Mouse (Mus musculus) NIH3T3 (cell line): ENCODE measurements around the gene Gm44965.
"Not testable (repeated sequence)": the region's sequence is repeated elsewhere in the genome, so short reads cannot be mapped to it uniquely, and the experiment has no call there.

Experiments used
- DNase-seq: peaks from one replicate; pipeline ENCODE4 v3.0.0-alpha.2; 2012; ENCODE audit warnings: low read depth

The Gm44965 gene

GRCm38 (mm10) chr6:48579215-48579648 lies 14.5 kb upstream of the Gm44965 start:
- DNase-seq: peak; percentile 73

- no peak for DNase-seq
Measured at GRCm38 (mm10) chr6:48581257-48581656, 12.5 kb upstream of the Gm44965 start.

GRCm38 (mm10) chr6:48582037-48582436 lies 11.7 kb upstream of the Gm44965 start:
- DNase-seq: peak; percentile 87

GRCm38 (mm10) chr6:48589194-48589750 lies 4.5 kb upstream of the Gm44965 start, which contains the start of gene Gm45021:
Gm45021 (plus strand) TSS chr6:48589610.
- no peak for DNase-seq

GRCm38 (mm10) chr6:48591221-48591845 lies 2.4 kb upstream of the Gm44965 start:
- no peak for DNase-seq

GRCm38 (mm10) chr6:48591871-48592270 lies 1.9 kb upstream of the Gm44965 start:
- no peak for DNase-seq

- peak; percentile 74 for DNase-seq
Measured at GRCm38 (mm10) chr6:48594043-48594738, 450 bp downstream of the Gm44965 start.

GRCm38 (mm10) chr6:48595278-48595677 lies 1.5 kb downstream of the Gm44965 start:
- peak; percentile 32 for DNase-seq

- DNase-seq: no peak
Measured at GRCm38 (mm10) chr6:48596545-48597232, 2.9 kb downstream of the Gm44965 start.

- no peak for DNase-seq
Measured at GRCm38 (mm10) chr6:48597233-48597625, 3.5 kb downstream of the Gm44965 start.

GRCm38 (mm10) chr6:48600594-48600993 lies 6.9 kb downstream of the Gm44965 start:
- no peak for DNase-seq

GRCm38 (mm10) chr6:48601271-48602079 lies 7.7 kb downstream of the Gm44965 start, which contains the start of gene Zfp775:
Zfp775 (plus strand) TSS chr6:48602063.
- peak; percentile 97 for DNase-seq

- DNase-seq: peak; percentile 68
Measured at GRCm38 (mm10) chr6:48602080-48602741, 8.5 kb downstream of the Gm44965 start.

GRCm38 (mm10) chr6:48608124-48608523 lies 14.4 kb downstream of the Gm44965 start:
- DNase-seq: no peak

GRCm38 (mm10) chr6:48609512-48609911 lies 15.8 kb downstream of the Gm44965 start:
- no peak for DNase-seq

GRCm38 (mm10) chr6:48610657-48611056 lies 16.9 kb downstream of the Gm44965 start:
- DNase-seq: no peak

- no peak for DNase-seq
Measured at GRCm38 (mm10) chr6:48613464-48613863, 19.7 kb downstream of the Gm44965 start.

- no peak for DNase-seq
Measured at GRCm38 (mm10) chr6:48614756-48615155, 21.0 kb downstream of the Gm44965 start.

GRCm38 (mm10) chr6:48620031-48620430 lies 26.3 kb downstream of the Gm44965 start:
- DNase-seq: no peak

GRCm38 (mm10) chr6:48622186-48622843 lies 28.6 kb downstream of the Gm44965 start:
- not testable (repeated sequence) for DNase-seq

GRCm38 (mm10) chr6:48623460-48623859 lies 29.7 kb downstream of the Gm44965 start:
- DNase-seq: no peak
